Mouse (Mus musculus) embryonic facial prominence, embryonic 11.5 days (tissue): ENCODE results near the gene Tmem52b. TPM values are rescaled to one million over a fixed set of nuclear protein-coding genes. Genes with fewer than 3 reads are reported as not detected.

ENCODE experiments used
- ATAC-seq: fragments of 200-750 bp; cut with Nextera tagmentation; replicated peaks from 2 replicates; pipeline ENCODE4 v1.8.0; 2017; ENCODE audit warnings: low read depth; ENCODE audit not compliant: insufficient number of reproducible peaks, low FRiP score, low TSS enrichment
- DNase-seq: peaks from one replicate; pipeline ENCODE4 v3.0.0-alpha.2; 2015; ENCODE audit warnings: low spot score
- H3K27ac ChIP-seq: fragments of 300-500 bp; sonication (generic); replicated peaks from 2 replicates; pipeline ENCODE4 v1.5.1; 2014; ENCODE audit warnings: mild to moderate bottlenecking, low read depth, low read length, control low read depth
- H3K27me3 ChIP-seq: fragments of 300-500 bp; sonication (generic); 2 replicates; pipeline ENCODE4 v1.6.1; 2014; ENCODE audit warnings: mild to moderate bottlenecking, low read length, moderate library complexity, mixed read lengths; ENCODE audit not compliant: control insufficient read depth, insufficient read depth
- H3K36me3 ChIP-seq: fragments of 300-500 bp; sonication (generic); replicated peaks from 2 replicates; pipeline ENCODE4 v1.6.1; 2014; ENCODE audit warnings: low read depth, mild to moderate bottlenecking, low read length, moderate library complexity, mixed read lengths; ENCODE audit not compliant: control insufficient read depth, insufficient read depth
- H3K4me1 ChIP-seq: fragments of 300-500 bp; sonication (generic); 2 replicates; pipeline ENCODE4 v1.6.1; 2014; ENCODE audit warnings: low read length, mixed read lengths; ENCODE audit not compliant: control insufficient read depth, insufficient read depth
- H3K4me2 ChIP-seq: fragments of 300-500 bp; sonication (generic); 2 replicates; pipeline ENCODE4 v1.6.1; 2014; ENCODE audit warnings: low read depth, mild to moderate bottlenecking, control low read depth, low read length, moderate library complexity
- H3K4me3 ChIP-seq: fragments of 300-500 bp; sonication (generic); 2 replicates; pipeline ENCODE4 v1.5.1; 2014; ENCODE audit warnings: low read depth, low read length, control low read depth
- H3K9ac ChIP-seq: fragments of 300-500 bp; sonication (generic); replicated peaks from 2 replicates; pipeline ENCODE4 v1.6.1; 2014; ENCODE audit warnings: mild to moderate bottlenecking, control low read depth, low read length
- H3K9me3 ChIP-seq: fragments of 300-500 bp; sonication (generic); replicated peaks from 2 replicates; pipeline ENCODE4 v1.6.1; 2016; ENCODE audit warnings: mild to moderate bottlenecking, low read length, inconsistent platforms, mixed read lengths; ENCODE audit not compliant: control insufficient read depth
- WGBS: fragments of 180-500 bp; shearing (Covaris S2); extraction: QIAGEN DNeasy Blood & Tissue Kit; methylation state at CpG from one replicate; pipeline ENCODE4 v1.1.7; 2014; 5-methylcytosine and 5-hydroxymethylcytosine counted together
- polyA plus RNA-seq: library from polyadenylated mRNA; unstranded; fragments of >200 nt; fragmentation: Nextera tagmentation; extraction: Ambion mirVana; gene quantifications from 2 replicates; pipeline ENCODE4 v1.2.1, GENCODE M21; 2014

Tmem52b gene
- polyA plus RNA-seq, 1 experiment from 2014 or later = not detected

GRCm38 (mm10) chr6:129534057-129534456 is 21.7 kb downstream of the Tmem52b start:
- Histone ChIP-seq H3K36me3 (no peaks in the 10 kb centered on the region; the same call in 1 of the 2 replicates), H3K9ac (peak overlapping the region; percentile 77), H3K9me3 (no peaks in the 10 kb centered on the region), H3K4me1 (no peaks in the 10 kb centered on the region), H3K27ac (no peak overlapping the region), H3K27me3 (no peaks in the 10 kb centered on the region), H3K4me2 (peak overlapping the region; percentile 81), H3K4me3 (peak overlapping the region; percentile 84)
- WGBS = 27% methylated on average over 9 of the region's 9 CpGs
- no peak; the same call in 1 of the 2 replicates for ATAC-seq
- peak; percentile 42 for DNase-seq

GRCm38 (mm10) chr6:129534627-129535190 is 22.4 kb downstream of the Tmem52b start:
- no peak overlapping the region for H3K27ac ChIP-seq
- no peaks in the 10 kb centered on the region; the same call in 1 of the 2 replicates for H3K36me3 ChIP-seq
- no peak overlapping the region; the same call in 1 of the 2 replicates for H3K9ac ChIP-seq
- H3K4me3 ChIP-seq = peak overlapping the region; percentile 84; the same call in 1 of the 2 replicates
- ATAC-seq (no peak), DNase-seq (no peak)
- peak overlapping the region; percentile 81; the same call in 1 of the 2 replicates for H3K4me2 ChIP-seq
- 65% methylated on average over 4 of the region's 4 CpGs for WGBS
- no peaks in the 10 kb centered on the region for H3K27me3 ChIP-seq
- H3K4me1 ChIP-seq = no peaks in the 10 kb centered on the region
- H3K9me3 ChIP-seq = no peaks in the 10 kb centered on the region

- Histone ChIP-seq H3K27me3 (no peaks in the 10 kb centered on the region), H3K4me3 (no peak overlapping the region), H3K4me1 (no peaks in the 10 kb centered on the region), H3K9me3 (no peaks in the 10 kb centered on the region), H3K9ac (no peak overlapping the region), H3K4me2 (no peak overlapping the region), H3K27ac (no peak overlapping the region), H3K36me3 (no peaks in the 10 kb centered on the region; the same call in none of the 2 replicates)
- DNase-seq (no peak), ATAC-seq (no peak)
- 89% methylated on average over 4 of the region's 4 CpGs for WGBS
These were observed 23.4 kb downstream of the Tmem52b start for GRCm38 (mm10) chr6:129535723-129536122.

DNA sequence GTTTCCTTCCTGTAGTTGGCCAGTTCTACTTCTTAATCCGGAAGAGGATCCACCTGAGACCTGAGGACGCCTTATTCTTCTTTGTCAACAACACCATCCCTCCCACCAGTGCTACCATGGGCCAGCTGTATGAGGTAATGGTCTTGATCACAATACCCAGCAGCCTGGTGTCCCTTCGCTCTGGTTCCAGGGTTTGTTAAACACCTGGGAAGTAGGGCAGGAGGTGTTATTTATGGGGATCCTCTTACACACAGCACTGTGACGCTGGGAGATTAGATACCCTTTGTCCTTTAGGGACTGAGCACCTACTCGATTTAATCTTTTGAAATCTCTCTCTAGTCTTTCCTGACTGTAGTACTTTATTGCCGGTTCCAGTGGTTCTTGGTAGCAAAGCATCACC is 26.2 kb downstream of the Tmem52b start:
- H3K27ac ChIP-seq = no peak overlapping the region
- 80% methylated on average over 6 of the region's 6 CpGs for WGBS
- no peak for ATAC-seq

GRCm38 (mm10) chr6:129541931-129542330 is 29.6 kb downstream of the Tmem52b start:
- Histone ChIP-seq H3K4me1 (no peaks in the 10 kb centered on the region), H3K27ac (no peak overlapping the region), H3K36me3 (no peaks in the 10 kb centered on the region; the same call in none of the 2 replicates), H3K4me3 (no peak overlapping the region), H3K4me2 (no peak overlapping the region), H3K27me3 (no peaks in the 10 kb centered on the region), H3K9ac (no peak overlapping the region), H3K9me3 (no peaks in the 10 kb centered on the region)
- WGBS = 81% methylated on average over 9 of the region's 9 CpGs
- no peak for DNase-seq
- ATAC-seq = no peak; the same call in 1 of the 2 replicates

More for the DNA sequence above, 26.2 kb downstream of the Tmem52b start:
- Histone ChIP-seq H3K4me2 (no peak overlapping the region), H3K27me3 (no peaks in the 10 kb centered on the region), H3K4me1 (no peaks in the 10 kb centered on the region), H3K9ac (no peak overlapping the region), H3K4me3 (no peak overlapping the region), H3K9me3 (no peaks in the 10 kb centered on the region), H3K36me3 (no peaks in the 10 kb centered on the region; the same call in none of the 2 replicates)
- no peak for DNase-seq

DNA sequence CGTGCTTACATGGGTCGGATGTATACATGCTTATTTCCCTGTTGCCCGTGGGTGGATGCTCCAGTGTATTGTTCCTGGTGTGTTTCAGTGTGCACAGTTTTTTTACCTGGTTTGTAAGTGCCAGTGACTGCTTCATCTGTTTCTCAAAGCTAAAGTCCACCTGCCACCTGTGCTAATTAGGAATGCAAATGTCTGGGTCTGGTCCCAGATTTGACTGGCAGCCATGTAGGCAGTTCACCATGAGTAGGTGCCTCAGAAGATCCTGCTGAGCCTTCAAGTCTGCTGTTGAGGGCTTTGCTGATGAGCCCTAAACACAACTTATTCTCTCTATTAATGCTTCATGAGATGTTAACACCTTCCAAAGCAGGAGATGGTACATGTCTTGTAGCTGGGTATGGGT is 30.2 kb downstream of the Tmem52b start:
- DNase-seq (no peak), ATAC-seq (no peak)
- no peaks in the 10 kb centered on the region for H3K9me3 ChIP-seq
- H3K27ac ChIP-seq = no peak overlapping the region
- H3K36me3 ChIP-seq = no peaks in the 10 kb centered on the region; the same call in none of the 2 replicates
- H3K27me3 ChIP-seq = no peaks in the 10 kb centered on the region
- H3K4me2 ChIP-seq = no peak overlapping the region
- H3K9ac ChIP-seq = no peak overlapping the region
- no peak overlapping the region for H3K4me3 ChIP-seq
- H3K4me1 ChIP-seq = no peaks in the 10 kb centered on the region
- 89% methylated on average over 3 of the region's 3 CpGs for whole genome bisulfite sequencing

DNA sequence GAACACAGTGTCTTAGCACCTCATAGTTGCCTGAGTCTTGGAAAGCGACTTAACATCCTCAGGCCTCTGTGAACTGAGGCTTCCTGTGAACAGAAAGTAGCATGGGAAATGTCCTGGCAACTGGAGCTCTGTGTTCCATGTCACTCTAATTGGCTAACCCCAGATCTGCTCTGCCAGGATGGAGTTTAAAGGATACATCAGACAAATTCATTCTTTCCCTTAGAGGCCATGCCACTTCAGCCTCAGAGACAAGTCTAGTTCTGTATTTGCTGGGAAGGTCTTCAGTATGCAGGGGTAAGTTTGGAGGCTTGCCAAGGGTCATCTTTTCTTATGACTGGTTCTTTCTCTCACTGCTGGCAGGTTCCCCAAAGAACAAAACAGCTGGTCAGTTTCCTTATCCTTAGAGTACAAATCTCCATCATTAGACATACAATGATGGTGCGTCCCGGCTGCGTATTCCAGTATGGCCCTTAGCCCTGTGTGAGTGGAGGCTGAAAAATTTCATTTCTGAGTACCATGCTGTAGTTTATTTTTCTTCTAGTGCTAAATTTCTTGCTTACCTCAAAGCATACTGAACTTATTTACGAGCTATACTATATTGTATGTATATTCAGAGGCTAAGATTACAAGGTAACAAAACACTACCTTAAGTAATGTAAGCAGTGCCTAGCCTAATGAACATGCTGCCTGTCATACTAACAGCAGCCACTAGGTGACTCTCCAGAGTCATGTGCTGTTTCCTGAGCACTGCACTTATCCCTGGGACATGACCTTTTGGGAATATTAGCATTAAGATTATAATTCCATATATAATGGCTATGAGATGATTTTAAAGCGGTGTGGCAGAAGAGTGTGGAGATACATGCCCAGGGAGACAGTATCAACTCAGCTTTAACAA is 31.6 kb downstream of the Tmem52b start:
- Histone ChIP-seq H3K27me3 (no peaks in the 10 kb centered on the region), H3K27ac (no peak overlapping the region), H3K4me2 (no peak overlapping the region), H3K9me3 (no peaks in the 10 kb centered on the region), H3K36me3 (no peaks in the 10 kb centered on the region; the same call in 1 of the 2 replicates), H3K4me3 (no peak overlapping the region), H3K9ac (no peak overlapping the region), H3K4me1 (no peaks in the 10 kb centered on the region)
- ATAC-seq = peak; percentile 72; the same call in 1 of the 2 replicates
- 64% methylated on average over 6 of the region's 6 CpGs for WGBS
- peak; percentile 75 for DNase-seq

DNA sequence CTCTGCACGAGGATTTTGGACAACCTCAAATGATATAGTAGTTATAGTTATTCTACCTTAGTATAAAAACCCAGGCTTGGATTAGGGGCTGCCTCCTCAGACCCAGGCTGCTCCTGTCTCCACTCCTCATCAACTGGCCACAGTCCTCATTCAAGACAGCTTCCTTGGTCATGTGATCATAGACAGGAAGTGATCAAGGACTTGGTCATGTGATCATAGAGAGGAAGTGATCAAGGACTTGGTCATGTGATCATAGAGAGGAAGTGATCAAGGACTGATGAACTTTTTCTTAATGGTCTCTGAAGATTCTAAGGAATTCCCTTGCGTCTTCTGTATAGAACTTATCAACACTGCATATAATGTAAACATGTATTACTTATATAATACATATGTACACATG is 34.9 kb downstream of the Tmem52b start:
- Histone ChIP-seq H3K36me3 (no peaks in the 10 kb centered on the region), H3K9me3 (no peaks in the 10 kb centered on the region), H3K4me2 (no peak overlapping the region), H3K4me1 (no peaks in the 10 kb centered on the region), H3K9ac (no peak overlapping the region), H3K4me3 (no peak overlapping the region), H3K27ac (no peak overlapping the region), H3K27me3 (no peaks in the 10 kb centered on the region)
- no peak for DNase-seq
- ATAC-seq = no peak
- 80% methylated on average over 2 of the region's 2 CpGs for WGBS
